Mouse (Mus musculus): Measurements from ENCODE around the gene Syngr3.
"Not testable (repeated sequence)": the region's sequence is repeated elsewhere in the genome, so short reads cannot be mapped to it uniquely, and the experiment has no call there.

Gene Syngr3

DNA sequence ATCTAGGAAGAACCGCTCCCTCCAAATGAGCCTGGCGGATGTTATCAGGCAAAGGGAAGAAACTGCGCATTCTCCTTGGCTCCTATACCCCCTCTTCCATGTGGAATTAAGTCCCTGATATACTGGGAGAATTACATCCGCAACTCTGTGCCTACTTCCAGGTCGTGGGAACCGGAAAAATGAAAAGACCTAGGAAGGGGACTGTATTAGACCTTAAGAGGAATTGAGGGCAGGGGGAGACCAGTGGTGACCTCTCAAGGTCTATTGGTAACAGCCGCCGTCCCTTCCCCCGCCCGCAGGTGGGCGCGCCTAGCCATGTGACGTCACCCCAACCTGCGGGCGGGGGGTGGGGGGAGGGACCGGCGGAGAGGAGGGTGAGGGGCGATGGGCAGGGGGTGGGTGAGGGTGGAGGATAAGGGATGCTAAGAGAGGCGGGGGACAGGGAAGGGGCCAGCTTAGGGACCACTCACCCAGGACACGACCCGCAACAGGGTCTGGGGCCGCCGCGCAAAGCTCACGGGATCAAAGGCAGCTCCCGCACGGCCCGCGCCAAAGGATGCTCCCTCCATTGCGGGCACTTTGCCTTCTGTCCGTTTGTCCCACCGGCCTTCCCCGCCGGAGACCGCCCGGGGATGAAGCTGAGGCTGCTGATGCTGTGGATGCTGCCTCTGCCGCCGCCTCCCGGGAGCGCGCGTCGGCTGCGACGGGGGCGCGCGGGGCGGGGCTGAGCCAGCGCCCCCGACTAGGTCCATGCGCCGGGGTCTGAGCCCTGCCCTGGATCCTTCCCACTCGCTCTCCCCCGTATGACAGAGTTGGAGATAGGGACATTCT is at the start of gene Syngr3:
Gene Syngr3 (minus strand): TSS at position 705 of the 831 bp plus-strand sequence.
- no peak for DNase-seq

- DNase-seq: no peak
Measured at GRCm38 (mm10) chr17:24738238-24738637, 48.5 kb upstream of the Syngr3 start.

DNA sequence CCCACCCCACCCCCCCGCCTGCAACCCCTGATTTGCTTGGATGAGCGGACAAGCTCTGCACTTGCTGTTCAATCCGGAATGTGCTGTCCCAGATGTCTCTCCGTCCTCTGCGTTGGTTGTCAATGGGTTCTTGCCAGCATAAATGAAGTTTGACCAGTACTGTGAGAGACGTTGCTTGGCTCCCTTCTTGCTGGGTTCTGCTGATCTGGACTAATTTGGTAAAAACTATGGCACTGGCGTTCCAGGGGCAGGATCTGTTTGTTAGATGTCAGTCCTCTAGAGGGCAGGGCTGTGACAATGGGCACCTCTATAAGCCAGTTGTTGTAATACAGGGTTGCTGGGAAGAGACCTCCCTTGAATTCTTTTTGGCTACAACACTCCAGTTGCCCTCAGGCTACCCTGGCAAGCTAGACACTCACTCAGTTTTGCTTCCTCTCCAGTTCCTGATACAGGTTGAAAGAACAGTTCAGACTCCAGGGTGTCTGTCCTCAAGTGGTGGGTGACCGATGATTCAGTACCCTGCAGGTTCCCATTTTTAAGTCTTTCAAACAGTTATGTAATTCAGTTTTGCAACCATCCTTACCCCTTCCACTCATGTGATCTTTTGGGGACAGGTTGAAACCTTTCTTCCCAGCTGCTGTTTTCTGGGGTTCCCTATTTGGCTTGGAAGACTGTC is 47.5 kb upstream of the Syngr3 start:
- no peak for DNase-seq

GRCm38 (mm10) chr17:24736330-24737051 is 46.7 kb upstream of the Syngr3 start, which contains the start of gene Msrb1:
Gene Msrb1, plus strand, starts transcription at chr17:24736642.
- peak; percentile 97 for DNase-seq

- no peak for DNase-seq
Measured at GRCm38 (mm10) chr17:24735446-24735845, 45.7 kb upstream of the Syngr3 start.

DNA sequence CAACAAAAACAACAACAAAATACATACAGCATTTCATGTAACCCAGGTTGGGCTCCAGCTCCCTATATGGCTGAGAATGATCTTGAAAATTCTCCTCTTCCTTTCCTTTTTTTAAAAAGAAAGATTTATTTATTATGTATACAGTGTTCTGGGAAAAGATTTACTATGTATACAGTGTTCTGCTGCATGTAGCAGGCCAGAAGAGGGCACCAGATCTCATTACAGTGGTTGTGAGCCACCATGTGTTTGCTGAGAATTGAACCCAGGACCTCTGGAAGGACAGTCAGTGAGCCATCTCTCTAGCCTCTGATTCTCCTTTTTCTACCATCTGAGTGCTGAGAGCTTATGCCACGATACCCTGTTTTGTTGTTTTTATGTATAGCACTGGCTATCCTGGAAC is 44.8 kb upstream of the Syngr3 start:
- no peak for DNase-seq

DNA sequence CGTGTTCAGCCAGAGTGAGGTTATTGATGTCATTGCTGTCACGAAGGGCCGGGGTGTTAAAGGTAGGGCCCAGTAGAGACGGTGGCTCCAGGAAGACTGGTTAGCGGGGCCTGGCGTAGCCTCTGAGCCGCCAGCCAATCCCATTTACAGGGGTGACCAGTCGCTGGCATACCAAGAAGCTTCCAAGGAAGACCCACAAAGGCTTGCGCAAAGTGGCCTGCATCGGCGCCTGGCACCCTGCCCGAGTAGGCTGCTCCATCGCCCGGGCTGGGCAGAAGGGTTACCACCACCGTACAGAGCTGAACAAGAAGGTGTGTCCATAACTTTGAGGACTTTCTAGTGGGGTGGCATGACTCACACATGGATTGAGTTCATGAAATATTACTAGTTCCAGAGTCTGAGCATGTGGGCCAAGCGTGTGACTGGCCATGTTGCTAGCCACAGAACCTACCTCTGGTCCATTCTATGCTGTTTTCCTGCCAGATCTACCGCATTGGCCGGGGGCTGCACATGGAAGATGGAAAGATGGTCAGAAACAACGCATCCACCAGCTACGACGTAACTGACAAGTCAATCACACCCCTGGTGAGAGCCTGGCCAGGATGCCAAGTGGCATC is 43.8 kb upstream of the Syngr3 start:
- no peak for DNase-seq

DNA sequence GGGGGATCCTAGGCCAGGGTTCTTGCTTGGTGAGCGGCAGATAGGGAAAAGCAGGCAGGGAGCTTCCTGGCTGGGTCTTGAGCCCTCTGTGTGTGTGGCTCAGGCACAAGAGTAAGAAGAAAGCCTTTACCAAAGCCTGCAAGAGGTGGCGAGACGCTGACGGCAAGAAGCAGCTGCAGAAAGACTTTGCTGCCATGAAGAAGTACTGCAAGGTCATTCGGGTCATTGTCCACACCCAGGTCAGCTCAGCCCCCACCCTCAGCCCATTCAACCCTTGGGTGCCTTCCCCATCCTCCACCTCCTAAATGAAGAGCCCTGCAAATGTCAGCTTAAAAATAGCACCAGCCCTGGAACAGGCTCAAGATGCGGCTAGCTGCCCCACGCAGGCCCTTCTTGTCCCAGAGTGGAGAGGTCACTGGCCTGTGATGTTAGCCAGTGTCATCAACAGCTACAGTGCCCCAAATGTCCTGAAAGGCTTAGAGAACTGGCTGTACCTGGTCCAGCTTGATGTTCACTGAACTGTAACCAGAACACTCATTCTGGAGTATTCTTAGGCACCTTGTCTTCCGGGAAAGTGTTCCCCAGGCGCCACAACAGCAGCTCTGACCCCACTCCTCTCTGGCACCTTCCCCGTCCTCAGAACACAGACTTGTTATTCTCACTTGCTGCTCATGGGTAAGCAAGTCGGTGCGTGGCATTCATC is 42.6 kb upstream of the Syngr3 start:
- DNase-seq: no peak

DNA sequence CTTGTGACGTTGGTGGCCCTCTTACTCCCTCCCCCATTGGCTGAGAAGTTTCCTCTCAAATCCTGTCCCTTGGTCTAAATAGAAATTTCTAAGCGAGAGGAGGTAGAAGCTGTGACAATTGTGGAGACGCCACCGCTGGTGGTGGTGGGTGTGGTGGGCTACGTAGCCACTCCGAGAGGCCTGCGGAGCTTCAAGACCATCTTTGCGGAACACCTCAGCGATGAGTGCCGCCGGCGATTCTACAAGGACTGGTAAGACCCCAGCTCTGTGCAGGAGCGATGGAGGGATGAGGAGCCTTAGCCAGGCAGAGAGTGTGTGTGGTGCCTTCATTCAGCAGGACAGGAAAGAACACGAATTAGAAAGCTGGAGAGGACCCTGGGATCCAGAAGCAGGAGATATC is 41.0 kb upstream of the Syngr3 start:
- no peak for DNase-seq

GRCm38 (mm10) chr17:24729067-24729466 is 39.3 kb upstream of the Syngr3 start:
- no peak for DNase-seq

DNA sequence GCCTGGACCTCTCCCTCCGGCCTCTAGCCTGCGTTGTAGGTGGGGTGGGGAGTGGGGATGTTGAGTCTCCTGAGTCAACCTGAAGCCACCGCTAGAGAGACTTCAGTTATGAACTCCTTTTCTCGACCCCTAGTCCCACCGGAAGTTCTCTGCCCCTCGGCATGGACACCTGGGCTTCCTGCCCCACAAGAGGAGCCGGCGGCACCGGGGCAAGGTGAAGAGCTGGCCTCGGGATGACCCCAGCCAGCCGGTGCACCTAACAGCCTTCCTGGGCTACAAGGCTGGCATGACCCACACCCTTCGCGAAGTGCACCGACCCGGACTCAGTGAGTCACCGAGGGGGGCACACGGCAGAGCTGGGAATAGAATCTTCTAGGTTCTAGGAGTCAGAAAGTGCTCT is 38.4 kb upstream of the Syngr3 start:
- no peak for DNase-seq

GRCm38 (mm10) chr17:24727618-24728017 is 37.9 kb upstream of the Syngr3 start, which contains the start of gene Rpl3l:
Gene Rpl3l, plus strand, starts transcription at chr17:24727820.
- DNase-seq: no peak

GRCm38 (mm10) chr17:24725637-24726390 is 36.1 kb upstream of the Syngr3 start:
- no peak for DNase-seq

DNA sequence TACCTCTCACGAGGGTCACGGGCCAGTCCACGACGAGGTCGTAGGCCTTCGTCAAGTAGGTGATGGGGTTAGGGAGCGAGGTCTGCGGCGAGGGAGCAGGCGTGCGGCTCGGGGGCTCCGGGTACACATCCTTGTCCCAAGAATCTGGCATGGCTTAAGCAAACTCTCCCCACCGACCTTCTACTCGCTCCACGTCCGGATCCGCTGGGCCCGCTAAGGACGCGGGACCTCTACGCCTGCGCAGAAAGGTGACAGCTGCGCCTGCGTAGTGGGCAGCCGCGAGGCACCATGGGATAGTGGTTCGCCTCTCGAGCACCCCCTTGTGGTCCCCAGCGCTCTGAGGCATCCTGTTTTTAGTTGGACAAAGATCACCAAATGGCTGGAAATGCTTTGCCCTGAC is 34.4 kb upstream of the Syngr3 start, which contains the start of gene Ndufb10:
Gene Ndufb10 (minus strand): TSS at position 295 of the 400 bp plus-strand sequence.
- peak; percentile 95 for DNase-seq

- DNase-seq: no peak
Measured at GRCm38 (mm10) chr17:24723881-24724180, 34.1 kb upstream of the Syngr3 start.

DNA sequence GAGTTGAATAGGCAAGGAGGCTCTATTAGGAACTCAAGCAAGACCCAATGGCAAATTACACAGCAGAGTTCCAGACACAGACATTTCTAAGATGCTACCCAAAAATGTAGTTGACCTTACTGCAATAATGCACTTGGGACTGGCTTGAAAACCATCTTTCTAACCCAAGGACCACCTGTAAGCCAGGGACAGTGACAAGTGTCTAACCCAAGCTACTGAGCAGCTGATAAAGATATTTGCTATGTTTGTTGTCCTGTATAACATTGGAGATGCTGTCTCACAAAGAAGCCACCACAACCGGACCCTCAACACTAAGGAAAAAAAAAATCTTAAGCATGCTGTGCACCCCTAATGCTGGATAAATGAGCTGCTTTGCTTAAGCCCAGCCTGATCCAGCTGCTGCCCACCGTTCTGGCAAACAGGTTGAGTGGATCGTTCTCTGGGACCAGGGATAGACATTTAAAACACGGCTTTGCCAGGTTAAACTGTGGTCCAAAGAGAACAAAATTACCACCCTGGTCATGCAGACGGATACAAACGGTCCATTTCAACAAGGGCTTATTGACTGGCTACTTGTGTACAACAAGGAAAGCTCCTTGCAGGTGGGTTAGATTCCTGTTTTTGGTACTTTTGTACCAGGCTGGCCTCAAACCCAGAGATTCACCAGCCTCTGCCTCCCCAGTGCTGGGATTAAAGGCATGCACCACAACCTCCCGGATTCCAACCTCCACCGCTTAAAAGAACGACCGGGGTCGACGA is 33.5 kb upstream of the Syngr3 start:
- DNase-seq: no peak

DNA sequence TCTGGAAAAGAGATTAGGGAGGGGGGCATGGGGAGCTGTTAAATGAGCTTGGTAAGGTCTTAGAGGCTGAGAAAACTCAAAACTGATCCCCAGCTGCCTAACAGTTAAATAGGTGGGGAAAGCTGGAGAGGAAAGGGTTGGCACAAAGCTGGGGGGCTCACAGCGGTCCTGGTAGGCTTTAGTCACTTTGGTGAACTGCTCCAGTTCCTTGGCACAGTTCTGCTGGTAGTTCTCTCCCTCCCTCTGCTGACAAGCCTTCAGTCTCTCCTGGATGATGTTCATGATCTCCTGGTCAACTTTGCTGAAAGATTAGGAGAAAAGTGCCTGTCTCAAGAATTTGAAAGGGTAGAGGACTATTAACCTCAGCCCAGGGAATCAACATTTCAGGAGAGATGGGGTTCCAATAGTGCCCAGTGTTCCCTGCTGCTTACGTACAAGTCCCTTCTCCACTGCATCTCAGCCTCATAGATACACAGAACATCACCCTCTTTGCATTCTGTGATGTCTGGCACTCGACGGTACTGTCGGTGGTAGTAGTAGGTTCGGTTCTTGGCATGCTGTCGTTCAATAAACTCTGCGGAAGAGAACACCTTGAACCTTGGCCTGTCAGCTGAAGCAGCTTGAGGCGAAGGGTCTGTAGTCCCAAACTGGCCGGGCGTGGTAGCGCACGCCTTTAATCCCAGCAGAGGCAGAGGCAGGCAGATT is 32.6 kb upstream of the Syngr3 start:
- no peak for DNase-seq

DNA sequence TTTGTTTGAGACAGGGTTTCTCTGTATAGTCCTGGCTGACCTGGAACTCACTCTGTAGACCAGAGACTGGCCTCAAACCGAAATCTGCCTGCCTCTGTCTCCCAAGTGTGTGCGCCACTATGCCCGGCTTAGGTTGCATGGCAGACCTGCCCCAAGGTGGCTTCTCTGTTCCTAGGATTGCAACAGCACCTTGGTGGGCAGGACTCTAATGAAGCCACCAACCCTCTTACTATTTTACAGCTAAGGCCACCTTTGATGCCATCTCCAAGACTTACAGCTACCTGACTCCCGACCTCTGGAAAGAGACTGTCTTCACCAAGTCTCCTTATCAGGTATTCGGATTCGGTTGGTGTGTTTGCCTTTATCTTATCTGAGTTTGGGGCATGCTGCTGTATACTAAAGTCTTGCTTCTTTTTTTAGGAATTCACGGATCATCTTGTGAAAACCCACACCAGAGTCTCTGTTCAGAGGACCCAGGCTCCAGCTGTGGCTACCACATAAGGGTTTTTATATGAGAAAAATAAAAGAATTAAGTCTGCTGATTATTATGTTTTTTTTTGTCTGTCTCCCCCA is 31.7 kb upstream of the Syngr3 start:
- DNase-seq: not testable (repeated sequence)

DNA sequence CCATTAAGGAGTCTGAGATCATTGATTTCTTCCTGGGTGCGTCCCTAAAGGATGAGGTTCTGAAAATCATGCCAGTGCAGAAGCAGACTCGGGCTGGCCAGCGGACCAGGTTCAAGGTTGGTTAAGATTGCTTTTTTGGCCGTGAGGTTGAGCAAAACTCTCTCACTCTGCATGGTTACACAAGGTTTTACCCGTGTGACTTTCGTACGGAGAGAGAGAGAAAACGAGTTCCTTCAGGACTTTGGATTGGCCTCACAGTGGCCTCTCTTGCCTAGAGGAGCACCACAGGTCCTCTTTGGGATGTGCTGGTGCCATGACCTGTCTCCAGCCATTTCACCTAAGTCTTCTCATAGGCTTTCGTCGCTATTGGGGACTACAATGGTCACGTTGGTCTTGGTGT is 30.9 kb upstream of the Syngr3 start:
- DNase-seq: not testable (repeated sequence)

Measured in layer of hippocampus, adult 9-11 months (tissue).